Mouse (Mus musculus) thymus, adult 2 months (tissue): ENCODE data around the gene Tbc1d16. TPM values are rescaled to one million over a fixed set of nuclear protein-coding genes. Genes with fewer than 3 reads are reported as not detected.

ENCODE experiments used
- DNase-seq: peaks from one replicate; pipeline ENCODE4 v3.0.0; 2021
- H3K27ac ChIP-seq: fragments of 200-500 bp; 2 replicates; pipeline ENCODE4 v1.5.1; 2012; ENCODE audit warnings: low read length, control low read depth; ENCODE audit not compliant: control insufficient read depth, insufficient read depth
- H3K27me3 ChIP-seq: fragments of 200-500 bp; 2 replicates; pipeline ENCODE4 v1.6.1; 2012; ENCODE audit warnings: mild to moderate bottlenecking, low read length, moderate library complexity, mixed read lengths; ENCODE audit not compliant: control insufficient read depth, insufficient read depth
- H3K36me3 ChIP-seq: fragments of 200-500 bp; 2 replicates; pipeline ENCODE4 v1.6.1; 2012; ENCODE audit warnings: mild to moderate bottlenecking, low read length, moderate library complexity; ENCODE audit not compliant: control insufficient read depth, insufficient read depth
- H3K4me1 ChIP-seq: fragments of 200-500 bp; replicated peaks from 2 replicates; pipeline ENCODE4 v1.6.1; 2012; ENCODE audit warnings: low read length; ENCODE audit not compliant: control insufficient read depth, insufficient read depth
- H3K4me3 ChIP-seq: fragments of 200-500 bp; 2 replicates; pipeline ENCODE4 v1.5.1; 2012; ENCODE audit warnings: mild to moderate bottlenecking, low read length, control low read depth, moderate library complexity; ENCODE audit not compliant: control insufficient read depth, insufficient read depth
- CTCF ChIP-seq: fragments of 200-500 bp; IDR thresholded peaks from 2 replicates; pipeline ENCODE4 v1.5.1; 2012; ENCODE audit warnings: mild to moderate bottlenecking, control low read depth, low read length, moderate library complexity, borderline replicate concordance; ENCODE audit not compliant: control insufficient read depth, poor library complexity, insufficient read depth; ENCODE audit errors: extremely low read depth
- POLR2A ChIP-seq: fragments of 200-500 bp; IDR thresholded peaks from 2 replicates; pipeline ENCODE4 v1.6.1; 2012; ENCODE audit warnings: mild to moderate bottlenecking, low read length, control low read depth, moderate library complexity; ENCODE audit not compliant: control insufficient read depth, poor library complexity, insufficient read depth; ENCODE audit errors: extremely low read depth
- WGBS: fragments of 180-500 bp; shearing (Covaris S2); methylation state at CpG from one replicate; pipeline ENCODE4 v1.1.7; 2018; 5-methylcytosine and 5-hydroxymethylcytosine counted together
- polyA plus RNA-seq: library from polyadenylated mRNA; depleted of rRNA; stranded (reverse); fragments of >200 nt; gene quantifications from 2 replicates; pipeline ENCODE4 v1.2.3, GENCODE M21; 2012

Gene Tbc1d16
- polyA plus RNA-seq, 1 experiment, result 12.0 TPM

GRCm38 (mm10) chr11:119186381-119186780, 41.9 kb downstream of the Tbc1d16 start:
- no peak for TF ChIP-seq POLR2A
- no peak for TF ChIP-seq CTCF
- Histone ChIP-seq H3K27me3 (no peaks in the 10 kb centered on the region), H3K4me1 (peaks cover 16% of the 10 kb centered on the region), H3K4me3 (no peak overlapping the region), H3K27ac (no peak overlapping the region), H3K36me3 (no peaks in the 10 kb centered on the region)
- 90% methylated on average over 3 of the region's 3 CpGs for WGBS
- no peak for DNase-seq

- DNase-seq, result no peak
- H3K27me3 ChIP-seq, result no peaks in the 10 kb centered on the region
- peaks cover 16% of the 10 kb centered on the region for H3K4me1 ChIP-seq
- H3K36me3 ChIP-seq, result no peaks in the 10 kb centered on the region
- H3K4me3 ChIP-seq, result no peak overlapping the region
- no peak for TF ChIP-seq POLR2A
- TF ChIP-seq CTCF, result no peak
- 89% methylated on average over 15 of the region's 15 CpGs for WGBS
- no peak overlapping the region for H3K27ac ChIP-seq
These were observed 44.5 kb downstream of the Tbc1d16 start for GRCm38 (mm10) chr11:119183684-119184310.

- TF ChIP-seq POLR2A (no peak), CTCF (no peak)
- DNase-seq, result no peak
- no peak overlapping the region for H3K27ac ChIP-seq
- no peaks in the 10 kb centered on the region for H3K36me3 ChIP-seq
- H3K4me3 ChIP-seq, result no peak overlapping the region
- 92% methylated on average over 12 of the region's 12 CpGs for WGBS
- H3K27me3 ChIP-seq, result no peaks in the 10 kb centered on the region
- H3K4me1 ChIP-seq, result peaks cover 13% of the 10 kb centered on the region
These were observed 46.4 kb downstream of the Tbc1d16 start for GRCm38 (mm10) chr11:119181861-119182395.

DNA sequence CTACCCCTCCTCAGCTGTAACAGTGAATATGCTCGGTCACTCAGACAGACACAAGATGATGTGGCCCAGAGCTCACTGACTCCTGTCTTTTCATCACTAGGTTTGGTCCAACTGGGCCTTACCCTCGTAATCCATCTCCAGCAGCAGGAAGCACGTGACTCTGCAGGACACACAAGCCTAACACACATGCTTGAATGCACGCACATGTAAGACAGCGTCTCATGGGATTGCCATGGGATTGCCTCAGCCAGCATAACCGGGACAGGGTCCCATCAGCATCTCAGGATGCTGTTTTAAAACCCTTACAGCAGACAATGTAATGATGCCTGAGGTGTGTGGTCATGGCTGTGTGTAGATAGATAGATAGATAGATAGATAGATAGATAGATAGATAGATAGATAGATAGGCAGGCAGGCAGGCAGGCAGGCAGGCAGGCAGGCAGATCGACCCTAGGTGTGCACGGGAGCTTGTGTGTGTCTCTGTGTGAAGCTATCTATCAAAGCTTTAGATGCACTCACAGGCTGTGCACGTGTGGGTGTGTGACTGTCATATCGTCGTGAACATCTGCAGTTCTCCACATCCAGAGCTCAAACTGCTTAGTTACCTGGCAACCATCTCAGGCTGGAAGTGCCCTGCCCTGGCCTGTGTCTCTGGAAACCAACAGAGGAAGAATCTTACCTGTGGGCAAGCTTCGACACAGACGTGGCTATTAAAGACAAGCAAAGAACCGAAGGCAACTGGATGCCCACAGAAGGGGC, 47.3 kb downstream of the Tbc1d16 start:
- peaks cover 13% of the 10 kb centered on the region for H3K4me1 ChIP-seq
- TF ChIP-seq POLR2A, result no peak
- TF ChIP-seq CTCF, result no peak

GRCm38 (mm10) chr11:119178317-119178716, 50.0 kb downstream of the Tbc1d16 start:
- WGBS, result 92% methylated on average over 8 of the region's 8 CpGs

More for the DNA sequence above, 47.3 kb downstream of the Tbc1d16 start:
- no peaks in the 10 kb centered on the region for H3K36me3 ChIP-seq
- no peak overlapping the region for H3K27ac ChIP-seq
- WGBS, result 70% methylated on average over 14 of the region's 14 CpGs
- H3K27me3 ChIP-seq, result no peaks in the 10 kb centered on the region
- no peak overlapping the region for H3K4me3 ChIP-seq
- no peak for DNase-seq

GRCm38 (mm10) chr11:119176389-119177179, 51.7 kb downstream of the Tbc1d16 start:
- no peak for DNase-seq
- WGBS, result 97% methylated on average over 27 of the region's 27 CpGs
- Histone ChIP-seq H3K27me3 (no peaks in the 10 kb centered on the region), H3K36me3 (no peaks in the 10 kb centered on the region), H3K4me1 (peaks cover 5% of the 10 kb centered on the region), H3K4me3 (no peak overlapping the region), H3K27ac (no peak overlapping the region)
- TF ChIP-seq POLR2A (no peak), CTCF (no peak)

More at GRCm38 (mm10) chr11:119178317-119178716, 50.0 kb downstream of the Tbc1d16 start:
- TF ChIP-seq CTCF (no peak), POLR2A (no peak)
- no peak overlapping the region for H3K27ac ChIP-seq
- no peaks in the 10 kb centered on the region for H3K36me3 ChIP-seq
- DNase-seq, result no peak
- no peak overlapping the region for H3K4me3 ChIP-seq
- H3K27me3 ChIP-seq, result no peaks in the 10 kb centered on the region
- H3K4me1 ChIP-seq, result peaks cover 5% of the 10 kb centered on the region
